Comparison of ENCODE assay signal across 10 mouse cellular contexts in genomic region chr3:153277389-153277999, GRCm38 (mm10).
DNase-seq lines count a peak whose midpoint lies in the region; ATAC-seq lines count a peak whose summit lies in the region.
"Had no signal": no experiment of that assay in that cellular context is flagged by ENCODE, and none has a peak within 500 bp of the region (broad histone marks: within the 10 kb centered on the region; RNA-seq: fewer than 3 reads in every experiment).

No protein-coding gene starts in this region.

- ATAC-seq in lung, embryonic 16.5 days (ENCODE audit: low read depth) = 0 out of 2 replicates have a peak, but pooled peaks have one; percentile 23
- peak; percentile 85 for ATAC-seq in hindbrain, embryonic 15.5 days (ENCODE audit: low FRiP score, low read depth)

- 45% methylated on average over 16 of the region's 16 CpGs for WGBS in lung, embryonic 16.5 days
- 10% methylated on average over 16 of the region's 16 CpGs for WGBS in hindbrain, embryonic 15.5 days
- WGBS in midbrain, embryonic 10.5 days = 44% methylated on average over 16 of the region's 16 CpGs

- peaks cover 5% of the 10 kb centered on the region; the same call in 1 of the 2 replicates for H3K4me1 ChIP-seq in lung, embryonic 16.5 days (replicated peaks; ENCODE audit: control insufficient read depth, insufficient read depth, low read length)
- peaks cover 30% of the 10 kb centered on the region for H3K4me1 ChIP-seq in hindbrain, embryonic 15.5 days (replicated peaks)
- peaks cover 35% of the 10 kb centered on the region for H3K4me1 ChIP-seq in midbrain, embryonic 10.5 days

- no peak overlapping the region for H3K9ac ChIP-seq in lung, embryonic 16.5 days (ENCODE audit: low read length)
- no peak overlapping the region for H3K9ac ChIP-seq in hindbrain, embryonic 15.5 days
- H3K9ac ChIP-seq: liver, embryonic 14.5 days had no signal

- DNase-seq in lung, postnatal 14 days = no peak
- DNase-seq in midbrain, embryonic 10.5 days (ENCODE audit: low spot score) = peak; percentile 72
- DNase-seq in yolk sac, embryonic 10.5 days (ENCODE audit: low spot score) = peak; percentile 48
- DNase-seq in thymus, postnatal 25 days = no peak
- no peak for DNase-seq in testis, postnatal 10 days (ENCODE audit: low spot score)
- no peak for DNase-seq in lung, postnatal 36 days

- no peaks in the 10 kb centered on the region for H3K27me3 ChIP-seq in lung, embryonic 16.5 days (ENCODE audit: control insufficient read depth, insufficient read depth, low read depth, low read length)
- H3K27me3 ChIP-seq in hindbrain, embryonic 15.5 days = no peaks in the 10 kb centered on the region
- peaks cover 3% of the 10 kb centered on the region; the same call in 1 of the 2 replicates for H3K27me3 ChIP-seq in midbrain, embryonic 10.5 days (ENCODE audit: low read depth, poor library complexity, severe bottlenecking)

- no peak overlapping the region for H3K27ac ChIP-seq in lung, embryonic 16.5 days (ENCODE audit: low read length)
- H3K27ac ChIP-seq in hindbrain, embryonic 15.5 days (replicated peaks) = peak overlapping the region; percentile 66
- peak overlapping the region; percentile 72 for H3K27ac ChIP-seq in midbrain, embryonic 10.5 days (replicated peaks)
- H3K27ac ChIP-seq: liver, embryonic 14.5 days had no signal

- H3K9me3 ChIP-seq in lung, embryonic 16.5 days (ENCODE audit: control insufficient read depth, low read length) = no peaks in the 10 kb centered on the region; the same call in 1 of the 2 replicates
- no peaks in the 10 kb centered on the region for H3K9me3 ChIP-seq in hindbrain, embryonic 15.5 days
- H3K9me3 ChIP-seq in midbrain, embryonic 10.5 days (replicated peaks) = peaks cover 14% of the 10 kb centered on the region

- no peak overlapping the region for H3K4me3 ChIP-seq in lung, embryonic 16.5 days (ENCODE audit: low read length)
- no peak overlapping the region for H3K4me3 ChIP-seq in hindbrain, embryonic 15.5 days
- peak overlapping the region; percentile 23 for H3K4me3 ChIP-seq in midbrain, embryonic 10.5 days
- H3K4me3 ChIP-seq: erythroblast, embryonic 14.5 days had no signal

- no peak overlapping the region for H3K4me2 ChIP-seq in lung, embryonic 16.5 days (ENCODE audit: low read depth, low read length)
- H3K4me2 ChIP-seq in hindbrain, embryonic 15.5 days = peak overlapping the region; percentile 31

- H3K36me3 ChIP-seq in lung, embryonic 16.5 days (ENCODE audit: control insufficient read depth, insufficient read depth, low read length) = no peaks in the 10 kb centered on the region
- 0 out of 2 replicates have a peak, but pooled peaks cover 3% of the 10 kb centered on the region for H3K36me3 ChIP-seq in hindbrain, embryonic 15.5 days
- 0 out of 2 replicates have a peak, but pooled peaks cover 5% of the 10 kb centered on the region for H3K36me3 ChIP-seq in midbrain, embryonic 10.5 days

Comparison
In these comparisons a context has a peak if more than half of its experiments do, and no peak if none do; other contexts are left out.
1. DNase-seq: peak in midbrain, embryonic 10.5 days (single experiment) and yolk sac, embryonic 10.5 days (single experiment); none in lung, postnatal 14 days (single experiment), thymus, postnatal 25 days (single experiment), testis, postnatal 10 days (single experiment) and lung, postnatal 36 days (single experiment).